Mouse (Mus musculus): ENCODE measurements around the gene Bak1.

DNA sequence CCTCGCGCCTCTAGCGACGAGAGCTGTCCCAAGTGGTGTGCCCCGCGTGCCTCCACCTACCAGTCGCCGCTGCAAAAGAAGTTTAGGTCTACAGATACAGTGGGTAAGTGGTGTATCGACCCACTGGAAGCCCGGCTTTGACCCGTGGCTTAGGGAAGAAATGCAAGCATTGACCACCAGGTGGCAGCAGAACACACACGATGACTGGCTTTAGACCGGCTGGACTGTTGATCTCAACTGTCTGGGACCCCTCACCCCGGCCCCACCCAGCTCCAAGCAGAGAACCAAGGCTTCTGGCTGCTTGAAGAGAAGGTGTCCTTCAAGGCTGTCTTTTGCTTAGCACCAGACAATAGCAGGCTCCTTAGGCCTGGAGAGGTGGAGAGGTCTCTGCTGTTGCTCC is 4.1 kb upstream of the Bak1 start:
- TF ChIP-seq POLR2A (IDR thresholded peaks at IDR 0.05; ENCODE audit: low read depth, low read length): no peak
- TF ChIP-seq CTCF (IDR thresholded peaks at IDR 0.05; ENCODE audit: extremely low read depth, insufficient read depth, insufficient read length, insufficient replicate concordance): peak; percentile 90; the same call in 1 of the 2 replicates
